Mouse (Mus musculus): ENCODE data around the gene Apobec1.
"Not testable (repeated sequence)": the region's sequence is repeated elsewhere in the genome, so short reads cannot be mapped to it uniquely, and the experiment has no call there.

Gene Apobec1

DNA sequence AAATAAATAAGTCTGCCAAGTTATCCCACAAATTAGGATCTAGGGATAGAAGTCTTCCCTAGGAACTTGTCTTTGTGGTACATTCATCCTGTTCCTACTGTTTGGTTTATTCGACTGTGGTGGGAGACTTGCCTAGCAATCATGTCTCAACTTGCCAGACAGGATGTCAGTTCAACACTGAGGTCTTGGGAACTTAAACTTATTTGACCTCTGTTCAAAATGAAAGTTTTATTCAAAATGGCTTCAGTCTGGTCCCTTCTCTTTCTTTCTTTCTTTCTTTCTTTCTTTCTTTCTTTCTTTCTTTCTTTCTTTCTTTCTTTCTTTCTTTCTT, 713 bp upstream of the Apobec1 start:
- no peak for DNase-seq

- DNase-seq, result no peak
Observed at GRCm38 (mm10) chr6:122601615-122602014, 629 bp downstream of the Apobec1 start.

GRCm38 (mm10) chr6:122601031-122601430, 1.2 kb downstream of the Apobec1 start:
- DNase-seq, result no peak

- DNase-seq, result no peak
Observed at GRCm38 (mm10) chr6:122600066-122600646, 2.1 kb downstream of the Apobec1 start.

DNA sequence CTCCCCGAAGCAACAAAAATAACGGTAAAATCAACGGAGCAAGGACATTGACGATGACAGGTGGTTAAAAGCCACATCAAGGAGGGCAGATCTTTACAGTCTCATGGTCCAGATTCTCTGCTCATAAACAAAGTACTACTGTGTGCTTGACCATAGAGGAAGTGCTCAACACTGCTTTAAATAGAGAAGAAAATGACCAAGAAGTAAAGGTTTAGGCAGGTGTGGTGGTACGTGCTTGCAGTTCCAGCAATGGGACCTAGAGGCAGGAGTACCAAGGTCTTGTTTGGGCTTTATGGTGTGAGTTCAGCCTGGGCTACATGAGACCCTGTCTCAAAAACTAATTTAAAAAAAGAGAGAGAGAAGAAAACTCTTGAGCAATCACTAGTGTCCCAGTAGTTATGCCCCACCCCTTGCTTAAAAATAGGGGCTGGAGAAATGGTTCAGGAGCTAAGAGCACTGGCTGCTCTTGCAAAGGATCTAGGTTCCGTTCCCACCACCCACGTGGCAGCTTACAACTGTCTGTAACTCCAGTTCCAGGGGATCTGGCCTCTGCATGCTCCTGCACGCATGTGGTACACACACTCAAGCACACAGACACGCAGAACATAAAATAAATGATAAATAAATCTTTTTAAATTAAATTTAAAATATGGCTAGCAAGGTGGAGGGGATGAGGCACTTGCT, 3.0 kb downstream of the Apobec1 start:
- no peak for DNase-seq

DNA sequence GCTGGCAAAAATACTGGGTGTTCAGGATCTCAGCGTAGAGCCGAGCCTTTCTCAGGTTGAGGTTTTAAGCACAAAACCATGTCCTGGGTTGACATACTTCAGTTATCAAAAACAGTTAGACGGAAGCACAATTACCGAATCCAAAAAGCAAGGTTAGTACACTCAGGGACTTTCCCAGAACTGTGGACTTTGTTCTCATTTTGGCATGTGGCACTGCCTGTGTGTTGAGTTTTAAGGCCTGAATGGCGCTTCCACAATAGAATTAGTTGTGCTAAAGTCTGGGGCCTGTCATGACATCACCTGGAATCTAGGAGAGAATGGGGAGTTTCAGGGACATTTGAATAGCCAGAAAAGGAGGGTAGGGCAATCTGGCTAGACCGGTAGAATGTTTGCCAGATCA, 3.8 kb downstream of the Apobec1 start:
- no peak for DNase-seq

- DNase-seq, result no peak
Observed at GRCm38 (mm10) chr6:122598014-122598413, 4.2 kb downstream of the Apobec1 start.

DNA sequence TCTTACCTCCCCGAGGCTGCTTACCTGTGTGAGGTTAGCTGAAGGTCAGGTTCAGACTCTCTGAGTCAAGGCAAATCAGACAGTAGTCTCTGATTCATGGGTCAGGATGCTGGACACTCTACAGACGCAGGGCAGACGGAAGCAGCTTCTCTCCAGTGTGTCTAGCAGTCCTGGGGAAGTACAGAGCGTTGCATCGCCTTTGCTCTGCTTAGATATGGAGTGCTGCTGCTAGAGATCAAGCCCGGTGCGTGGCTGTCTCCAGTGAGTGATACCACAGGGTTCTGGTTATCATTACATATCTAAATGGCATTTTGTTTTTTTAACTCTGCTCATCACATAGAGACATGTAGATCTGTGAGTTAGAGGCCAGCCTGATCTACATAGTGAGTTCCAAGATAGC, 5.6 kb downstream of the Apobec1 start:
- no peak for DNase-seq

- DNase-seq, result no peak
Observed at GRCm38 (mm10) chr6:122595637-122596036, 6.6 kb downstream of the Apobec1 start.

GRCm38 (mm10) chr6:122592905-122593304, 9.3 kb downstream of the Apobec1 start:
- DNase-seq, result no peak

GRCm38 (mm10) chr6:122591027-122591758, 11.1 kb downstream of the Apobec1 start:
- no peak for DNase-seq

GRCm38 (mm10) chr6:122579086-122579485, 23.2 kb downstream of the Apobec1 start:
- no peak for DNase-seq

- no peak for DNase-seq
Observed at GRCm38 (mm10) chr6:122577030-122577429, 25.2 kb downstream of the Apobec1 start.

GRCm38 (mm10) chr6:122575037-122575436, 27.2 kb downstream of the Apobec1 start:
- DNase-seq, result not testable (repeated sequence)

- DNase-seq, result no peak
Observed at GRCm38 (mm10) chr6:122571617-122571959, 30.7 kb downstream of the Apobec1 start.

DNA sequence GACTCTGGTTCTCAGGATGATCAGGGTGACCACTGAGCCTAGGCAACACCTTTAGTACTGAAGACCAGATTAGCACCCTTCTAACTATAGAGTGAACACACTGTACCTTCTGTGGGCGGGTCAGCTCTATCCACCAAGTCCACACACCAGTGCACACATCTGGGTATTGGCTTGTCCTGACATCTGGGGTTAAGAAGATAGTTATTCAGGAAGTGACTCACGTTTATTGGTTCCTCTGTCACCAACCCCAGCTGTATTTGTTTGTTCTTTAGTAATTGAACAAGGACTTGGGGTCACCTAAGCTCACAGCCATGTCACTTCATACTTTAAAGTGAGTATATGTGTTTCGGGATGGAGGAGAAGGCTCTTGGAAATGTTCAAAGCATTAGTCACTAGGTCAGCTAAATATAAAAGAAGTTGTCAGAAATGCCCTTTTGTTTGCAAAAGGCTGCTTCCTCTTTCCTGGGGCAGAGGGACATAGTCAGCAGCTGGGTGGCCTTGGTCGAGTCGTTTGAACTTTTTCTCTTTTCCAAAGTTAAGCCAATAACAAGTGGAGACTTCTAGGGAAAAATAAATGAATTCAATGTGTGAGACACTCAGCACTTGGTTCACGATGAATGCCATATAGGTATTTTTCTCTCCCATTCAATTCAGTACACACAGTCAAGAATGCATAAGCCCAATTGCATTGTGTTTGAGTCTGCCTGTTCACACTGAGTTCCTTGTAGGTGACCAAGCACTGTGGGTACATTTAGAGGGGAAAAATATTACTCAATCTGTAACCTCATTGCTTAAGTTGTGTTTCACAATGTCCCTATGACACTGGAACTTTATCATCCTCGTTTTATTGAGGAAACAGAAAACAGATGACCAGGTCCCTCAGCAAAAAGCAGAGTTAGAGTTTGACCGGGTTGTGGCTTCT, 31.3 kb downstream of the Apobec1 start:
- DNase-seq, result no peak

DNA sequence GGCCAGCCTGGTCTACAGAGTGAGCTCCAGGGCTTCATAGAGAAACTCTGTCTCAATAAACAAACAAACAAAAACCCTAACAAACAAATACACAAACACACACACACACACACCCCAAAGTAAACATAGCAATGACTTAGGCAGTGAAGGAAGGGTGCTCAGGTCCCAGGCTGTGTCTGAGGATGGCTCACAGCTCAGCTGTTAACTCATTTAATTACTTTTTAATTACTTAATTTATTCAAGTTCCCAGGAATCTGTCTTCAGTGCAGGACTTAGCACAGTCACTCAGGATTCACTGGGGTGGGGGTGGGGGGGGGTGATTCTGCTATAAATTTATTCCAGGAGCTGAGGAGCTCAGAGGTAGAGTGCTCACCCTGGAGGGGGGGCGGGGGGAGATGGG, 32.5 kb downstream of the Apobec1 start:
- no peak for DNase-seq

- DNase-seq, result no peak
Observed at GRCm38 (mm10) chr6:122569113-122569512, 33.1 kb downstream of the Apobec1 start.

DNA sequence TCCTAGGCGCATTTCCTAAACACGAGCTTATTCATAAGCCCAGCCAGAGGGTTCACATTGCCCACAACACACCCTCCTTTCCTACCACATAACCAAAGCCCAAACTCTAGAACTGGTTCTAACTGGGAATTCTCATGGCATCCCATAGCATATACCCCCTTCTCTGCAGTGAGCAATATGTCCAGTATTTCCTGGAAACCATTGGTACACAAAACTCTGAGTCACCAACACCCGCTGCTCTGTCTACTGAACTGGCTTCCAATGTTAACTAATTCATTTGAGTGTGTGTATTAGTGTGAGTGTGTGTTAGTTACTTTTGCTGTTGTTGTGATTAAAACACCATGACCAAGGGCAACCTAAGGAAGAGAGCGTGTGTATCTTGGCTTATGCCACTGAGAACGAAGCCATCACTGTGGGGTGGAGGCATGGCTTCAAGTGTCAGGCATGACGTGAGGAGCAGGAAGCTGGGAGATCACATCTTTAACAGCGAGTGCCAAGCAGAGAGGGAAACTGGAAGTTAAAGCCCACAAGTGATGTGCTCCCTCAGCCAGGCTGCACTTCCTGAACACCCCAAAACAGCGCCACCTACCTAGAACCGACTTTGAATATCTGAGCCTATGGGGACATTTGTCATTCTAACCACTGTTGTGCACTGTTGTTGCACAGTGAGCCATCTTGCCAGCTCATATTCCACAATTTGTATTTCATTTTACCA, 37.0 kb downstream of the Apobec1 start:
- no peak for DNase-seq

GRCm38 (mm10) chr6:122562463-122562862, 39.8 kb downstream of the Apobec1 start:
- DNase-seq, result peak; percentile 49

DNA sequence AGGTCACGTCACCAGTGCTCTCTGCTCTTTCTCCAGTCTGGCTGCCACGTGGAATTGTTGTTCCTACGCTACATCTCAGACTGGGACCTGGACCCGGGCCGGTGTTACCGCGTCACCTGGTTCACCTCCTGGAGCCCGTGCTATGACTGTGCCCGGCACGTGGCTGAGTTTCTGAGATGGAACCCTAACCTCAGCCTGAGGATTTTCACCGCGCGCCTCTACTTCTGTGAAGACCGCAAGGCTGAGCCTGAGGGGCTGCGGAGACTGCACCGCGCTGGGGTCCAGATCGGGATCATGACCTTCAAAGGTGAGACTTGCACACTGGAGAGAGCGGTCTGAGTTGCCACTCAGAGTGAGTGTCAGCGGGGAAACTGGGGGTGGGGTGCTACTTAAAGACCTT, 41.2 kb downstream of the Apobec1 start:
- no peak for DNase-seq

GRCm38 (mm10) chr6:122560427-122560826, 41.8 kb downstream of the Apobec1 start:
- DNase-seq, result peak; percentile 79
